Mouse (Mus musculus) midbrain, postnatal 0 days (tissue): ENCODE data around the gene Cd79a. TPM values are rescaled to one million over a fixed set of nuclear protein-coding genes. Genes with fewer than 3 reads are reported as not detected.
A peak's percentile ranks its signal among the peaks of the same experiment; 100 is the strongest.

Source experiments
- ATAC-seq: fragments of 200-750 bp; cut with Nextera tagmentation; 2 replicates; pipeline ENCODE4 v1.8.0; 2017; ENCODE audit warnings: moderate number of reproducible peaks, mild to moderate bottlenecking, moderate TSS enrichment, moderate library complexity; ENCODE audit not compliant: low FRiP score
- DNase-seq: peaks from one replicate; pipeline ENCODE4 v3.0.0-alpha.2; 2015; ENCODE audit warnings: low spot score
- H3K27ac ChIP-seq: fragments of 300-500 bp; sonication (generic); 2 replicates; pipeline ENCODE4 v1.5.1; 2014; ENCODE audit warnings: low read depth, mild to moderate bottlenecking, low read length, mixed read lengths
- H3K27me3 ChIP-seq: fragments of 300-500 bp; sonication (generic); 2 replicates; pipeline ENCODE4 v1.6.1; 2014; ENCODE audit warnings: low read length, control low read depth, mixed read lengths; ENCODE audit not compliant: insufficient read depth
- H3K36me3 ChIP-seq: fragments of 300-500 bp; sonication (generic); 2 replicates; pipeline ENCODE4 v1.6.1; 2014; ENCODE audit warnings: low read length, control low read depth, mixed read lengths; ENCODE audit not compliant: insufficient read depth
- H3K4me1 ChIP-seq: fragments of 300-500 bp; sonication (generic); 2 replicates; pipeline ENCODE4 v1.6.1; 2014; ENCODE audit warnings: mild to moderate bottlenecking, control low read depth, antibody characterized with exemption, low read length, mixed read lengths; ENCODE audit not compliant: insufficient read depth
- H3K4me2 ChIP-seq: fragments of 300-500 bp; sonication (generic); 2 replicates; pipeline ENCODE4 v1.6.1; 2014; ENCODE audit warnings: low read depth, mild to moderate bottlenecking, low read length, mixed read lengths; ENCODE audit not compliant: poor library complexity, severe bottlenecking
- H3K4me3 ChIP-seq: fragments of 300-500 bp; sonication (generic); 2 replicates; pipeline ENCODE4 v1.5.1; 2014; ENCODE audit warnings: low read depth, mild to moderate bottlenecking, low read length, moderate library complexity
- H3K9ac ChIP-seq: fragments of 300-500 bp; sonication (generic); replicated peaks from 2 replicates; pipeline ENCODE4 v1.6.1; 2014; ENCODE audit warnings: mild to moderate bottlenecking, low read length, moderate library complexity, mixed read lengths; ENCODE audit not compliant: poor library complexity, severe bottlenecking
- H3K9me3 ChIP-seq: fragments of 300-500 bp; sonication (generic); 2 replicates; pipeline ENCODE4 v1.6.1; 2016; ENCODE audit warnings: low read length, control low read depth
- CTCF ChIP-seq: IDR thresholded peaks from 2 replicates; pipeline ENCODE4 v1.5.1; 2016; ENCODE audit warnings: antibody characterized with exemption, mild to moderate bottlenecking
- WGBS: fragments of 180-500 bp; shearing (Covaris S2); extraction: QIAGEN DNeasy Blood & Tissue Kit; methylation state at CpG from one replicate; pipeline ENCODE4 v1.1.7; 2014; 5-methylcytosine and 5-hydroxymethylcytosine counted together
- polyA plus RNA-seq: library from polyadenylated mRNA; unstranded; fragments of >200 nt; fragmentation: Nextera tagmentation; extraction: Ambion mirVana; gene quantifications from 2 replicates; pipeline ENCODE4 v1.2.1, GENCODE M21; 2015
- total RNA-seq: library from RNA; depleted of rRNA; stranded (reverse); fragments of >200 nt; gene quantifications from 2 replicates; pipeline ENCODE4 v1.2.3, GENCODE M21; 2014; rRNA removed

Gene Cd79a
- total and polyA plus RNA-seq, 2 experiments from 2014 or later, result 0.27 to 0.85 TPM

DNA sequence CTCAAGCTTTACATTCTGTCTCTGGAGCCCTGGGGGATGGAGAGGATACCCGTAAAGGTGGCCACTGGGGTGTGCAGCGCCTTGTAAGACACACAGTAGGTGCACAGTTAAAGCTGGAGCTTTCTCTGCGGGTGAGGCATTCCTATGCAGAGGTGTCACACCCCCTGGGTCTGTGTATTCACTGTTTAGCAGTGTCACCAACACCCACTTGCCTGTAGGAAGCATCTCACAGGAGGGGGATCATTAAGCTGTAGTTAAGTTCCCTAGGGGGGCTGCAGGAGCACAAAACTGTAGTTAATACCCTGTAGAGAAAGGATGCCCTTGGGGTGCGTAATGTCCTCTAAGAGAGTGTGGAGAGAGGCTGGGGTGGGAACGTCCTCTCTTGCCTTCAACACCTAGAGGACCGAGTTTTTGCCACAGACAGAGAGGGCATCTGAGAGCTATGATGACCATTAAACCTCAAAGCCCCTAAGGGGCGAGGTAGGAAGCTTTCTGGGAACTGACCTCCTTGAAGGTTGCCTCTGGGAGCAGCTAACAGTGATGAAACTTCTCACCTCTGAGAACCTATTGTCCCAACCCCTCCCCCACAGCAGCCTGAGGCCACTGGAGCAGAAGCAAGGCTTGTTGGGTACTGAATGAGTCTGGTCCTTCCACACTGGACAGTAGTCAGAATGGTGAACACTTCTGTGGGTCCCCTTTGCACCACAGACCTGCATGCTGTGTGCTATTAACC lies 50.3 kb downstream of the Cd79a start:
- Histone ChIP-seq H3K9me3 (no peaks in the 10 kb centered on the region), H3K36me3 (no peaks in the 10 kb centered on the region), H3K4me2 (no peak overlapping the region), H3K9ac (no peak overlapping the region), H3K4me1 (peaks cover 6% of the 10 kb centered on the region; the same call in 1 of the 2 replicates), H3K4me3 (no peak overlapping the region), H3K27me3 (peaks cover 80% of the 10 kb centered on the region), H3K27ac (no peak overlapping the region)
- WGBS, result 8% methylated on average over 7 of the region's 7 CpGs
- DNase-seq, result no peak
- ATAC-seq, result no peak
- no peak for TF ChIP-seq CTCF

- Histone ChIP-seq H3K4me3 (peak overlapping the region; percentile 19), H3K27me3 (peaks cover 77% of the 10 kb centered on the region), H3K4me2 (peak overlapping the region; percentile 37), H3K4me1 (0 out of 2 replicates have a peak, but pooled peaks cover 2% of the 10 kb centered on the region), H3K36me3 (no peaks in the 10 kb centered on the region), H3K9ac (peak overlapping the region; percentile 37; the same call in 1 of the 2 replicates), H3K9me3 (no peaks in the 10 kb centered on the region), H3K27ac (no peak overlapping the region)
- WGBS, result 3% methylated on average over 27 of the region's 29 CpGs
- no peak for TF ChIP-seq CTCF
- DNase-seq (peak; percentile 21), ATAC-seq (no peak)
Measured at GRCm38 (mm10) chr7:24948774-24949173, 51.6 kb downstream of the Cd79a start.

DNA sequence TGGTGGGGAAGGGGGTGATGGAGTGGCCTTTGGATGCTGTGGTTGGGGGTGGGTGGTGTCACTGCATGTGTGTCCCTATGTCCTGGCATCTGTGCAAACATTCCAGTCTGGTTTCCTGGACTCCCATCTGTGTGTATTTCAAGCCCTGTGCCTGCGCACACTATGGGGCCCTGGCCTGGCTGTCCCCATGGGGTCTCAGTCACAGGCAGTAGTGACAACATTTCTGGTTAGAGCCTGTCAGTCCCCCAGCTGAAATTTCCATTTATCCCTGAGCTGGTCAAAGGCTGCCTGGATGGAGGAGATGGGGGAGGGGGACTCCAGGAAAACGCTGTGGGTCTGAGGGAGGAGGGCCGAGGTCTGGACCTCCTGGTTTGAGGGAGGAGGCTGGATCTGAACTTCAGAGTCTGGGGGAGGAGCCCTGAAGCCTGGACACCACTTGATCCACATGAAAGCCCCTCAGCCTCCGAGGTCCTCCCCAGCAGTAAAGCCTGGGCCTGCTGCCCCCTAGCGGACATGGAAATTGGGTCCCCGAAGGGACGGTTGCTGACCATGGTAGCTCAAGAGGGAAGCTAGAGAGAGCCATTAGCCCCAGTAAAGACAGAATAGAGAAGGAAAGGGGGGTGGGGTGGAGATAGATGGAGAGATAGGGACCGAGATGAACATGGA lies 52.9 kb downstream of the Cd79a start:
- peak; percentile 88 for TF ChIP-seq CTCF
- no peak overlapping the region for H3K27ac ChIP-seq

More for the DNA sequence above, 52.9 kb downstream of the Cd79a start:
- H3K36me3 ChIP-seq, result no peaks in the 10 kb centered on the region
- no peaks in the 10 kb centered on the region for H3K9me3 ChIP-seq
- peaks cover 2% of the 10 kb centered on the region for H3K4me1 ChIP-seq
- H3K4me2 ChIP-seq, result no peak overlapping the region
- no peak overlapping the region for H3K4me3 ChIP-seq
- 2% methylated on average over 8 of the region's 8 CpGs for WGBS
- H3K9ac ChIP-seq, result no peak overlapping the region
- ATAC-seq (peak; percentile 60), DNase-seq (peak; percentile 70)
- peaks cover 64% of the 10 kb centered on the region for H3K27me3 ChIP-seq

Other genes with a start within 250 kb of the Cd79a start
- not detected in 2 replicates for gene Tex101, start 220.7 kb upstream of the Cd79a start, total RNA-seq
- gene Tex101, start 220.7 kb upstream of the Cd79a start, polyA plus RNA-seq, result not detected in 2 replicates
- not detected in 2 replicates for gene BC049730, start 188.1 kb upstream of the Cd79a start, total RNA-seq
- gene BC049730, start 188.1 kb upstream of the Cd79a start, polyA plus RNA-seq, result not detected in 2 replicates
- not detected in 2 replicates for gene Gm4763, start 170.5 kb upstream of the Cd79a start, total RNA-seq
- gene Gm4763, start 170.5 kb upstream of the Cd79a start, polyA plus RNA-seq, result not detected in 2 replicates
- 0.16 and 1.0 TPM in 2 replicates for gene Cd177, start 137.1 kb upstream of the Cd79a start, total RNA-seq
- 0.37 and 0.47 TPM in 2 replicates for gene Cd177, start 137.1 kb upstream of the Cd79a start, polyA plus RNA-seq
- 0.33 TPM in 1 of 2 replicates, not detected in the other for gene Ceacam10, start 120.2 kb upstream of the Cd79a start, total RNA-seq
- gene Ceacam10, start 120.2 kb upstream of the Cd79a start, polyA plus RNA-seq, result 0.43 and 0.63 TPM in 2 replicates
- gene Gm9844, start 35.2 kb upstream of the Cd79a start, total RNA-seq, result 5.9 and 13.5 TPM in 2 replicates
- gene Gm9844, start 35.2 kb upstream of the Cd79a start, polyA plus RNA-seq, result 33.2 and 44.4 TPM in 2 replicates
- gene Lypd4, start 27.4 kb upstream of the Cd79a start, total RNA-seq, result 0.19 TPM in 1 of 2 replicates, not detected in the other
- gene Lypd4, start 27.4 kb upstream of the Cd79a start, polyA plus RNA-seq, result 0.16 and 0.28 TPM in 2 replicates
- 0.11 TPM in 1 of 2 replicates, not detected in the other for gene Dmrtc2, start 27.3 kb upstream of the Cd79a start, total RNA-seq
- gene Dmrtc2, start 27.3 kb upstream of the Cd79a start, polyA plus RNA-seq, result 0.31 and 0.70 TPM in 2 replicates
- 364 and 448 TPM in 2 replicates for gene Rps19, start 13.0 kb upstream of the Cd79a start, total RNA-seq
- gene Rps19, start 13.0 kb upstream of the Cd79a start, polyA plus RNA-seq, result 1,202 and 1,286 TPM in 2 replicates
- 19.1 and 27.5 TPM in 2 replicates for gene Arhgef1, start 5.5 kb downstream of the Cd79a start, total RNA-seq
- gene Arhgef1, start 5.5 kb downstream of the Cd79a start, polyA plus RNA-seq, result 29.0 and 33.0 TPM in 2 replicates
- 6.4 and 9.0 TPM in 2 replicates for gene Gm4881, start 47.1 kb downstream of the Cd79a start, total RNA-seq
- 3.8 and 4.2 TPM in 2 replicates for gene Gm4881, start 47.1 kb downstream of the Cd79a start, polyA plus RNA-seq
- 516 and 704 TPM in 2 replicates for gene Rabac1, start 75.4 kb downstream of the Cd79a start, total RNA-seq
- gene Rabac1, start 75.4 kb downstream of the Cd79a start, polyA plus RNA-seq, result 466 and 515 TPM in 2 replicates
- gene Atp1a3, start 108.6 kb downstream of the Cd79a start, total RNA-seq, result 493 and 502 TPM in 2 replicates
- gene Atp1a3, start 108.6 kb downstream of the Cd79a start, polyA plus RNA-seq, result 727 and 786 TPM in 2 replicates
- 153 and 161 TPM in 2 replicates for gene Grik5, start 175.0 kb downstream of the Cd79a start, total RNA-seq
- 15.7 and 18.6 TPM in 2 replicates for gene Grik5, start 175.0 kb downstream of the Cd79a start, polyA plus RNA-seq
- gene Zfp574, start 175.2 kb downstream of the Cd79a start, total RNA-seq, result 37.4 and 38.0 TPM in 2 replicates
- 30.9 and 31.9 TPM in 2 replicates for gene Zfp574, start 175.2 kb downstream of the Cd79a start, polyA plus RNA-seq